Mouse (Mus musculus) R1 (cell line): Measurements from ENCODE around the gene Sorcs2.
A peak's percentile ranks its signal among the peaks of the same experiment; 100 is the strongest.

Experiments
- DNase-seq: peaks from one replicate; pipeline ENCODE4 v3.0.0-alpha.2; 2018; ENCODE audit warnings: low read depth, low spot score

Gene Sorcs2

DNA sequence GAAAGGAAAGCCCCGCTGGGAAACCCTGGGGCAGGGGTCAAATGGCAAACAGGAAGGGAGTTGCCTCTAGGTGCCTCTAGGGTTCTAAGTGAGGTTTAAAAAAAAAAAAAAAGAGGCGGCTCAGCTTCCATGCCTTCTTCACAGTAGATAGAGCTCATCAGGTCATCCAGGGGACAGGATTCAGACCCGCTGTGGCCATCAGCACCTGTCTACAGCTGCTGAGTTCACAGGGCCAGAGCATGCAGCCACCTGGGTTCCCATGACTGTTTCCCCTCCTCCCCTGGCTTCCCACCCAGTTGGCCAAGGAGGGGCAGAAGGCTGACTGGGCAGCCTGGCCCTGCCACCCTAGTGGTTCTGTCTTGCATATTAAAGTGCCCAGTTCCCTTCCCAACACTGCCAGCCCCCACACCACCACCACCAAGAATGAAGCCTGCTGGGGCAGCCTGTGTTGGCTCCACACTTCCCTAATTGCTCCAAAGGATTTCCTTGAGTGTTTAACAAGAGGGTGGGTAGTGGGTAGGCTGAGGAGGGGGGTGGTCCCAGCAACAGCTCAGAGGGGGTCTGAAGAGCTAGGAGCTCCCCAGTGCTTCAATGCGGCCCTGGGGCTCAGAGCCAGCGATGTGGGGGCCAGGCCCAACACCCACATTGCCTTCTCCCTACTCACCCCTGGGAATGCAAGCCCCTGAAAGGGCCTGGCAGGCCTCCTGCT, 38.2 kb downstream of the Sorcs2 start:
- DNase-seq: peak; percentile 23

GRCm38 (mm10) chr5:36358161-36358560, 39.8 kb downstream of the Sorcs2 start:
- no peak for DNase-seq

- DNase-seq: no peak
These were observed 41.3 kb downstream of the Sorcs2 start for GRCm38 (mm10) chr5:36356659-36357058.

DNA sequence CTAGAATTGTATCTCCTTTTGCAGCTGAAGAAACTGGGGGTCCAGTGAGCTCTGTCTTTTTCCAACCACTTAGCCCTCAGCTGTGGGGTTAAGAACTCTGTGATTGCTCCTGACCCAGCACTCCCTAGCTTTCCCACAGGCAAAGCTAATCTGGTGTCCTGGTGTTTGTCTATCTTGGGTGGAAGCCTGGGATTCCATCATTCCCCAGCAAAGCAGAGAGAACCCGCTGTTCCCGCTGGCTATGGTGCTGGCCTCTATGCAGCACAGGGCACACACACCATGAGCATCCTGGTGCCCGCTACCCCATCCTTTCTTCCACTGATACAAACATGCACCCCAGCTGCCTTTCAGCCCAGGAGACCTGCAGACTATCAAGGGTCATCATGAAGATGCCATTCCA, 42.3 kb downstream of the Sorcs2 start:
- no peak for DNase-seq

DNA sequence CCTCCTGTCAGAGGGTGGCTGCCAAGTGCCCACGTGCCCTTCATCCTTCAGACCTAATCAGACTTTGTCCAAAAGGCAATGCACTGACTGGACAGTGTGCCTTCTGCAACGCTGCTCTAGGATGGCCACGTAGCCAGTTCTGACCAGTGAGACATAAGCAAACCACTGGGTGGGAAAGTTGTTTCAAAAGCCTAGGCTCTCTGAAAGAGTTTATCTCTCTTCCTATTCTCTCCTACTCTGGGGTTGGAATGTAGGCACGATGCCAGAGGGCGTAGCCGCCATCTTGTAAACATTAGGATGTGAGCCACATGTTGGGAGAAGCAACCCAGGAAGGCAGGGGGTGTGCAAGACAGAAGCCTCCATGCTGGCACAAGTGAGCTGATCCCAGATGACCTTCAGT, 44.3 kb downstream of the Sorcs2 start:
- no peak for DNase-seq

- DNase-seq: no peak
These were observed 44.7 kb downstream of the Sorcs2 start for GRCm38 (mm10) chr5:36353194-36353593.

DNA sequence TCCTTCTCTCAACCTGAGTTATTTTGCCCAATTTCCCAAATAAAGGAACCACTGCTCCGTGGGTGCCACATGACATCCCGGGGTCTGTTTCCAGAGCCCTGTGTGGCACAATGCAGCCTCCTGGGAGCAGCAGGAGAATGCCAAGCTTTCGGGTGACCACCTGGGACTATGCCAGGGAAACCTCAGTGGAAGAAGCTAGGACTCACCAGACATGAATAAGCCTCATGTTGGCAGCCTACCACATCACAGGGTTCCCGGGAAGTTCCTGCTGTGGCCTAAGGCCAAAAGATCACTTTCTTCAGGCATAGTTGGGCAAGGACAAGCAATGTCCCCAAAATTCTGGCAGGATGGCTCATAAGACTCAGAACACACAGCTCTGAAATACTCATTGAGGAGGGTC, 51.2 kb downstream of the Sorcs2 start:
- no peak for DNase-seq

- peak; percentile 18 for DNase-seq
These were observed 58.7 kb downstream of the Sorcs2 start for GRCm38 (mm10) chr5:36339283-36339682.

DNA sequence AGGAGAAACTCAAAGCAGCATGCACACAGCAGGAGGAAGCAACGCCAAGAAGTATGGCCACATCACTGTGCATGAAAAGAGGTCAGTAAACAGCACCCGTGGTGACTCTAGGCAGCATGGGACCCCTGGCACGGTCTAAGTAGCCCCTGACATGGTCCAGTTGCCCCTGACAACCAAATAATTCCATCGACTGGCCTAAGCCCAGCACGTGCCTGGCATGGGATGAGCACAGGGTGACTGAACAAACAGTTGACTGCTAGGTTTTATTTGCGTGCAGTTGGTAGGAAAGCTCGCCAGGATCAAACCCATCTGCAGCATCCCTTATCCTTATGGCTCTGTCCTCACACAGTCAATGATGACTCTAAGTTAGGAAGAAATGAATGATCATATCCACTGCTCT, 61.7 kb downstream of the Sorcs2 start:
- DNase-seq: no peak

DNA sequence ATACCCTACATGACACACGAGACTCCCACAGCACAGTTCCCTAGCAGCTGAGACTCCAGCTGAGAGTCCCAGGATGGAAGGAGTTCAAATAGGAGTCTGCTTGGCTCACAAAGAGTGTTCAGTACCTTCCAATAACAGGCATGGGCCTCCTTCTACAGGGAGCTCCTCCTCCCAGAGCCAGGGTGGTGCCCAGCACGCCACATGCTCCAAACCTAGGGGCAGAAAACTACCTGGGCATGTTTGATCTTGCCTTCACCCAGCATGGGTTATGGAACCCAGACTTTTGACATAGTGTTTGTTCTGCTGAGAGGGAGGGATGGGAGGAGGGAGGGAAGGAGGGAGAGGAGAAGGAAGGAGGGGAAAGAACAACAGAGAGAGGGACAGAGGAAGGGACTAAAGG, 62.3 kb downstream of the Sorcs2 start:
- DNase-seq: no peak

DNA sequence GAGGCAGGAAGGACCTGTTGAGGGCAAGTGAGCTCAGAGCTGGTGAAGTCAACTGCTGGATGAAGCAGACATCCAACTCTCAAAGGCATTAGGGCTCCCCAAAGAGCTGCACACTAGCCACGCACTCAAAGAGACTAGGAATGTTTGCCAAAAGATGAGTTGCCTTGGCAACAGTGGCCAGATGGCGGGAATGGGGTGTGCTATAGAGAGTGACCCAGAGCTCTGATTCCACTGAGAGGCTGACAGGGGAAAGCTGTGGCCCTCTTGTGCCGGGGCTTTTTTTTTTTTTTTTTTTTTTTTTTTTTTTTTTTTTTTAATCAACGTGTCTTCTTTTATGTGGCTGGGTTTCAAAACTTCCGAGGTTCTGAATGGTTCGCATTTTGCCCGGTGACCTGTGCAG, 63.7 kb downstream of the Sorcs2 start:
- peak; percentile 63 for DNase-seq

DNA sequence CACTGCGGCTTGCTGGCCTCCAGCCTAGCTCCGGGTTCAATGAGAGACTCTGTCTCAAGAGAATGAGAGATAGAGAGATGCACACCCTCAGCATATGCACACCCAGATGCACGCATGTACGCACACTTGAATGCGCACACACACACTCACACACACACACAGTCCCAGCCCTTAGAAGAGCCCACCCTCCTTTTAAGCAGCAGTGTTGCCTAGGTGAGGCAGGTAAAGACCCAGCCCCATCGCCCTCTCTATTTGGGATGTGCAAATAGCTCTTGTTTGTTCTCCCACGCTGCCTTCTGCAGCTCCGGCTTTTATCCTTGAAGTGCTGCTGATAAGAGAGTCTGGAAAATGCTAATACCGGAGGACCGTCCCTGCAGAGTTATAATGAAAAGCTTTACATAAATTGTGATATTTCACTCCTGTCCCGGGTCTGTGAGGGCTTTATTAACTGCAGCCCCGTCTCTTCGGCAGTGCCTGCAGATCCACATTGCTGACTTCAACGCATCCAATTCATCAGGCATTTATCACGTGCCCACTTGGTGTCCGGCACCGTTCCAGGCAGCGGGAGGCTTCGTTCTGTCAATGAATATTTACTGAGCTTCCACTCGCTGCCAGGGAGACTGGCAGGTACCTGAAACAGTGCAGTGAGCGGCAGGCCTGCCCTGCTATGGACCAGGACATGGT, 67.3 kb downstream of the Sorcs2 start:
- no peak for DNase-seq

GRCm38 (mm10) chr5:36326057-36327010, 71.6 kb downstream of the Sorcs2 start:
- DNase-seq: no peak

DNA sequence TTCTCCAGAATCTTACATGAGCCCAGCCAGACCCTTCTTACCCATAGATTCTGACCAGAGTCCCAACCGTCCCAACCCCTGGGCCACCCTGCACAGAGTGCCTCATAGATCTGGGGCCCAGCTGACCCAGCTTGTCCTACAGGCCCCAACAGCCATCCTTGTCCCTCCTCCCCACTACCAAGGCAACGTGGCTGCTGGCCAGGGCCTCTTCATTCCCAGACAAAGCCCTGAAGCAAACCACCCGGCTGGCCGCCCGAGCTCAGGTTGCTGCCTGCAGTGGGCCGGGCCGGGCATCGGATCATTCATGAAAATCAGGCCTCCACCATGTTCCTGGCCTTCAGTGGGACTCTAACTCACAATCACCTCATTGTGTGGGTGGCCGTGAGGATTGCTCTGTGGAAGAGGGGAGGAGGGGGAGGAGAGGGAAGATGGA, 73.8 kb downstream of the Sorcs2 start:
- no peak for DNase-seq

DNA sequence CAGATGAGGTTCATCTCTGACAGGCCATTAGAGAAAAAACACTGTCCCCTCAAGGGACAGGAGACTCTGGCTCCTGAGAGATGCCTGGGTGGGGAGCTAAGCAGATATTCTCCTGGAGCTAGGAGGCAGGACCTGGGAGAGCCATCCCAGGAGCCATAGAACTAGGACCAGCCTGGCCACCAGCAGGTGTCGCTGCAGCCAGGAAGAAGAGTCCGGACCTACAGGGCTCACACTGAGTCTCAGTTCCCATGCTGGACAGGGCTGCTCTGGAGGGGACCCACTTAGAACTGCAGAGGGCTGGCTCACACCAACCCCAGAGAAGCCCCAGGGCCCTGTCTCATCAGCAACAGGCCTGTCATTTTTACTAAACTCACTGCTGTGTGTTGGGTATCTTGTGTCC, 74.4 kb downstream of the Sorcs2 start:
- DNase-seq: peak; percentile 58

DNA sequence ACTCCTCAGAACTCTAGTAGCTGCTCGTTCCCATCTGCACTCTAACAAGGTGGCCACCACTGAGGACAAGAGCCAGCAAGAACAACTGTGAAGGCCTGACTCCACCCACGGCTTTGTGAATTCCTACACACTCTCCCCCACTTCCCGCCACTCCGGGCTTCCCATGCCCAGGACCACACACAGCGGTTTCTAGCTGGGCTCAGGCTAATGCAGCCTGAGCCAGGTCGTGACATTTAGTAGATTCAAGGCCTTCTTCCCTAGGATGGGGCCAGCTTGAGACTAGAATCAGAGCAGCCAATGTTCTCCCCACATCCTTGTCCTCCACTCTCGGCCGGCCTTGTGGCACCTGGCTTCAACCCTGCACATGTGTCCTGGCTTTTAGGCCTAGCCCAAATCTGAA, 76.4 kb downstream of the Sorcs2 start:
- DNase-seq: peak; percentile 32

- no peak for DNase-seq
These were observed 77.3 kb downstream of the Sorcs2 start for GRCm38 (mm10) chr5:36320667-36321066.

DNA sequence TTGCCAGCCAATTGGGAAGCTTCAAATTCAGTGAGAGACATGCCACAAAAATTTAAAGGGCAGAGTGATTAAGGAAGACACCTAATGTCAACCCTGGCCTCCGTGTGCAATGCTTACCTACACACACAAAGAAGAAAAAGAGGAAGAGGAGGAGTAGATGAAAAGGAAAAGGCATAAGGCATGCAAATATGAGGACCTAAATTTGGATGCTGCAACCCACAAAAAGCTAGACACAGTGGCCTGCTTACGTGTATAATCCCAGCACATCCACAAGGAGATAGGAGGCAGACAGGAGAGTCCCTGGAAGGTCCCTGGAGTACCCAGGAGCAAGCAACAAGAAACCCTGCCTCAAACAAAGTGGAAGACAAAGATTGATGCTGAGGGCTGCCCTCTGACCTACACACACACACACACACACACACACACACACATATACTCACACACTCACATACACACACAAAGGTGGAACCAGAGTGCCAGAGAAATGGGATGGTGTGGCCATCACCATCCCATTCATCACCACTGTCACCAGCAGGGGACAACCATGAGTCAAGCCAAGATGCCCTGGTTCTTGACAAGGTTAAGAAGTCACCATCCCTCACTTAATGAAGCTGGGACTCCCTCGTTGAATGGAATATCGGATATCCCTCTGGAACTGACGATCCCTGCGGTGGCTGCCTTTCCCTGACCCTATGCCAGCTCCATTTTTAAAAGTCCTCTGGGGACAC, 80.1 kb downstream of the Sorcs2 start:
- DNase-seq: no peak

- no peak for DNase-seq
These were observed 82.8 kb downstream of the Sorcs2 start for GRCm38 (mm10) chr5:36315106-36315505.

- peak; percentile 82 for DNase-seq
These were observed 84.4 kb downstream of the Sorcs2 start for GRCm38 (mm10) chr5:36313353-36314079.

DNA sequence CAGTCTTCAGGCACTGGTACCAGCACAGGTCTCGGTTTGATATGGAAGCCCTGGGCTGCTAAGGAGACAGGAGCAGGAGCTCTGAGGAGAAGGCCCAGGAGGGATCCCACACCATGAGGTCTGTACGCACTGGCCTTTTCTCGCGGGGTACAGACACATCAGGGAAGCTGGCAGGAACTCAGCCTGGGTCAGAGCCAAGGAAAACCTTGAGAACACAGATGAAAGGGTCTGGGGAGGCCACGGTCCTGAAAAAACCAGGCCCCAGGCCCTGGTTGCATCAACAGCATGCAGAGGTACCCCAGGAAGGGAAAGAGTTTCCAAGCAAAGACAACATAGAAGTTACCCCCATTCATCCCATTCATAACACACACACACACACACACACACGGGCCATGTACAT, 85.0 kb downstream of the Sorcs2 start:
- no peak for DNase-seq
